Mouse (Mus musculus) layer of hippocampus, adult 8-10 months (tissue): ENCODE data around the gene Myd88. TPM values are rescaled to one million over a fixed set of nuclear protein-coding genes. Genes with fewer than 3 reads are reported as not detected.

ENCODE experiments used
- DNase-seq, 2 experiments: peaks; one replicate each; pipeline ENCODE4 v3.0.0; 2022; ENCODE audit warnings: low spot score in 2 of 2
- total RNA-seq, 4 experiments: library from RNA; stranded (reverse); gene quantifications; 2 replicates each; pipeline ENCODE4 v1.2.4; 2022

Gene Myd88
- total RNA-seq, 4 experiments from 2014 or later, result 5.7 to 11.3 (median 8.1) TPM

- DNase-seq, result no peak
These were observed 42.6 kb downstream of the Myd88 start for GRCm38 (mm10) chr9:119298563-119298962.

DNA sequence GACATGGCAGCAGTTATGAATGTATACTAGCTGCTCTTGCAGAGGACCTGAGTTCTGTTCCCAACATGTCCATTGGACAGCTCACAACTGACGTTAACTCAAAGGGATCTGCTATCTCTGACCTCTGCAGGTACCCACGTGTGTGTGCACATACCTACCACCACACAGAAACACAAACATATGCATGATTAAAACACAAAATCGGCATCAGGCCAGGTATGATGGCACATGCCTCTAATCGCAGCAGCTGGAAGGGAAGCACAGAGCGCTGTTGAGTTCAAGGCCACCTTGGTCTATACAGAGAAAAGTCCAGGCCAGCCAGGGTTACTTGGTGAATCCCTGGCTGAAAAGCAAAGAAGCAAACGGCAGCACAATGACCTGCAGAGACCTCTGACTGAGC is 43.5 kb downstream of the Myd88 start:
- DNase-seq, result no peak

- no peak for DNase-seq
These were observed 50.4 kb downstream of the Myd88 start for GRCm38 (mm10) chr9:119290791-119291190.

Other genes with a start within 250 kb of the Myd88 start
- 10 to 100 TPM in 3 of 4 experiments, 1 to 10 TPM in 1; 9.7 to 13.7 (median 12.2) TPM for gene Plcd1, start 247.9 kb downstream of the Myd88 start, total RNA-seq
- 10 to 100 TPM in 1 of 4 experiments, 1 to 10 TPM in 3; 2.9 to 10.3 (median 3.9) TPM for gene Dlec1, start 238.9 kb downstream of the Myd88 start, total RNA-seq
- 1 to 10 TPM in 3 of 4 experiments, under 1 TPM in 1; 1.00 to 2.0 (median 1.5) TPM for gene Acaa1b, start 184.3 kb downstream of the Myd88 start, total RNA-seq
- gene Gm47289, start 182.2 kb downstream of the Myd88 start, total RNA-seq, result not detected
- gene Slc22a13, start 132.3 kb downstream of the Myd88 start, total RNA-seq, result not detected
- gene Oxsr1, start 19.0 kb downstream of the Myd88 start, total RNA-seq, result 10 to 100 TPM; 33.8 to 37.9 (median 35.9) TPM
- gene Acaa1a, start 1.7 kb downstream of the Myd88 start, total RNA-seq, result 10 to 100 TPM; 63.2 to 84.2 (median 72.6) TPM
- gene Xylb, start 16.0 kb upstream of the Myd88 start, total RNA-seq, result 1 to 10 TPM; 4.8 to 7.5 (median 5.5) TPM
- under 1 TPM in 1 of 4 experiments, not detected in 3; 0.20 TPM for gene Slc22a14, start 24.1 kb upstream of the Myd88 start, total RNA-seq
- gene Acvr2b, start 60.7 kb upstream of the Myd88 start, total RNA-seq, result 10 to 100 TPM; 10.6 to 14.9 (median 13.3) TPM
- 10 to 100 TPM; 17.2 to 24.9 (median 19.0) TPM for gene Exog, start 103.5 kb upstream of the Myd88 start, total RNA-seq
- 1 to 10 TPM in 3 of 4 experiments, under 1 TPM in 1; 0.93 to 1.5 (median 1.2) TPM for gene Scn5a, start 237.6 kb upstream of the Myd88 start, total RNA-seq